Mouse (Mus musculus): Measurements from ENCODE around the gene Cc2d2b. TPM values are rescaled to one million over a fixed set of nuclear protein-coding genes. Genes with fewer than 3 reads are reported as not detected.

The Cc2d2b gene
- polyA plus RNA-seq, 1 experiment from 2014 or later: 0.08 TPM

DNA sequence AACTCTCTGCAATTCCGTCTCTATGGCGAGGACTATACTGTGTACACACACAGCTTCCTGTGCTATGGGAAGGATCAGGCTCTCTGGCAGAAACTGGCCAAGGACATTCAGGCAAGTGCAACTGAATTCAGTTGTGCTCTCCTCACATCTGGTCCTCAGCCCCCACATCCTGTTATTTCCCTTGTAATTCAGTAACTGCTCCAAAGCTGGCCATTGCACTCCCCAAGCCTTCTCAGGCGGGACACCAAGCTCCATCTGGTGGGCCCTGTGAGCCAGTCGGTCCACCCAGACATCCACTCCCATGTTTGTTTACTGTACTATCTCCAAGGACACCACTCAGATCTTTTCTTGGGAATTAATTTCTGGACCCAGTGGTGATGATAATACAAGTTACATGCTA is 22.4 kb upstream of the Cc2d2b start:
- H3K36me3 ChIP-seq: no peaks in the 10 kb centered on the region
- no peak overlapping the region for H3K4me2 ChIP-seq
- peaks cover 34% of the 10 kb centered on the region for H3K4me1 ChIP-seq (replicated peaks)
- no peak overlapping the region for H3K4me3 ChIP-seq (replicated peaks)
- no peak overlapping the region for H3K9ac ChIP-seq (replicated peaks)
- no peaks in the 10 kb centered on the region for H3K9me3 ChIP-seq
- H3K27me3 ChIP-seq: no peaks in the 10 kb centered on the region
- 62% methylated on average over 4 of the region's 4 CpGs for WGBS
- 0 out of 2 replicates have a peak overlapping the region, but pooled peaks have one; percentile 29 for H3K27ac ChIP-seq
- no peak for ATAC-seq (ENCODE audit: insufficient number of reproducible peaks, insufficient read depth, low FRiP score, low TSS enrichment, low read depth)

DNA sequence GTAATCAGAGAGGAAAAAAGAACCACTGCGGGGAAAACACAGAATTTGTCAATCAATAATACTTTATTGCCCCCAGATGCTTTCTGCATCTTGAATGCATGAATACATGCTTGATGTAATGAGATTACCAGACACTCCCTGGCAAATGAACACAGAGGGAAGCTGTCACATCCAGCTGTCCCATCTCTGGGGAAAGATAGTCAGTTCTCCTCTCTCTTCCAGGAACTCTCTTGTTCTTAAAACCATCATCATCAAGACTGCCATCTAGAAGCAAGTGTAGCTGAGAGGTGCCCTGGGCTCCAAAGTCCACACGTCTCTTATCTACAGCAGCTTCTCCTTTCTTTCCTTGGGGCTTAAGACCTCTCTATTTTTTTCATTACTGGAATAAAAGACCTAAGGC is 21.9 kb upstream of the Cc2d2b start:
- ATAC-seq (ENCODE audit: insufficient number of reproducible peaks, insufficient read depth, low FRiP score, low TSS enrichment, low read depth): no peak
- peaks cover 34% of the 10 kb centered on the region for H3K4me1 ChIP-seq (replicated peaks)
- H3K4me3 ChIP-seq (replicated peaks): no peak overlapping the region
- H3K27ac ChIP-seq: no peak overlapping the region
- H3K9me3 ChIP-seq: no peaks in the 10 kb centered on the region
- no peak overlapping the region for H3K4me2 ChIP-seq
- 61% methylated on average over 2 of the region's 2 CpGs for WGBS
- no peaks in the 10 kb centered on the region for H3K27me3 ChIP-seq
- H3K9ac ChIP-seq (replicated peaks): no peak overlapping the region
- H3K36me3 ChIP-seq: no peaks in the 10 kb centered on the region

DNA sequence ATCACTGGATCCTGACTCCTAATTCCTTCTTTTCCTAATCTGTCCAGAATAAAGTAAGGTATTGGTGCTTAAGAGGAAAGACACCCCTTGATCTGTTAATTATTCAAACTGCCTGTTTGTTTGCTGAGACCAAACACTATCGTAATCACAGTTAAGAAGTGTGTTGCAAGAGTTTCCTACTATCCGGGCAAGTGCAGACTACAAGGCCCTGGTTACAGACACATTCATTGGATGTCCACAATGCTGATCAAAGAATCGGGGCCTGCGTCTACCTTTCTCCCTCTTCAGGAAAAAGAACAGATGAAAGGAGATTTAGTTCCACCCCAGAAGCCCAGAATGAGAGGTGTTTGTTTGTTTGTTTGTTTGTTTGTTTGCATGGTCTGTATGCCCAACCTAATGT is 20.3 kb upstream of the Cc2d2b start:
- Histone ChIP-seq H3K9me3 (no peaks in the 10 kb centered on the region), H3K36me3 (no peaks in the 10 kb centered on the region), H3K27me3 (no peaks in the 10 kb centered on the region), H3K27ac (no peak overlapping the region), H3K4me2 (no peak overlapping the region), H3K9ac (replicated peaks) (no peak overlapping the region), H3K4me1 (replicated peaks) (peaks cover 28% of the 10 kb centered on the region), H3K4me3 (replicated peaks) (no peak overlapping the region)
- 73% methylated on average over 4 of the region's 4 CpGs for WGBS
- no peak for ATAC-seq (ENCODE audit: insufficient number of reproducible peaks, insufficient read depth, low FRiP score, low TSS enrichment, low read depth)

DNA sequence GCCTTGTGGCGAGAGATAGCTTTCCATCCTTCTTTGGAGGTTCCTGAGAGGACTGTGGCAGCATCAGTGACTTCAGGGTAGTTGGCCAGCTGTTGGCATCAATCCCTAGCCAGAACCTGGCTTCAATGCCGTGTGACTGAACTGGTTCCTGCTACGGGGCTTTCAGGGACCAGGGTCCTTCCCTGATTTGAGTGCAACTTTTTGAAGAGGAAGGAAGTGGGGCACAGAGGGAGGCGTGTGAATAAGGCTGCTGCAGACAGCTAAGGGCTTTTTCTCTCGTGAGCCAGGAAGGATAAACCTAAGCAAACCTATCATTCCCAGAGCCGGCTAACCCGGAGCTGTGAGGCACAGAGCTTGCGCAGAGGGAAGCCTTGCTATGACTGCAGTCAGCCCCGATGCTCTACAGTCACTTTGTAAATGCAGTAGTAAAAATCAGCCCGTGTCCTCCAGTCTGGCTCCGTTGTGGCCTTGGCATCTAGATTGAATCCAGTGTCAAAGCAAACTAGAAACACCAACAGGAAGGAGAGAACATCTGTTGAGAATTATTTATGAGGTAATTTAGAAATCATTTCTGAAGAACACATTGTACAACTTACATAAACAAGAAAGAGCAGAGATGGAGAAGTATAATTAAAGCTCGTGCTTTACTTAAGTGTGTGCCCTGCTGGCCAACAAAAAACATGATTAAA is 19.7 kb upstream of the Cc2d2b start:
- no peak for ATAC-seq (ENCODE audit: insufficient number of reproducible peaks, insufficient read depth, low FRiP score, low TSS enrichment, low read depth)
- Histone ChIP-seq H3K27ac (peak overlapping the region; percentile 56), H3K9ac (replicated peaks) (no peak overlapping the region), H3K9me3 (no peaks in the 10 kb centered on the region), H3K4me1 (replicated peaks) (peaks cover 28% of the 10 kb centered on the region), H3K36me3 (no peaks in the 10 kb centered on the region), H3K4me3 (replicated peaks) (no peak overlapping the region), H3K4me2 (no peak overlapping the region), H3K27me3 (no peaks in the 10 kb centered on the region)
- WGBS: 28% methylated on average over 12 of the region's 12 CpGs

DNA sequence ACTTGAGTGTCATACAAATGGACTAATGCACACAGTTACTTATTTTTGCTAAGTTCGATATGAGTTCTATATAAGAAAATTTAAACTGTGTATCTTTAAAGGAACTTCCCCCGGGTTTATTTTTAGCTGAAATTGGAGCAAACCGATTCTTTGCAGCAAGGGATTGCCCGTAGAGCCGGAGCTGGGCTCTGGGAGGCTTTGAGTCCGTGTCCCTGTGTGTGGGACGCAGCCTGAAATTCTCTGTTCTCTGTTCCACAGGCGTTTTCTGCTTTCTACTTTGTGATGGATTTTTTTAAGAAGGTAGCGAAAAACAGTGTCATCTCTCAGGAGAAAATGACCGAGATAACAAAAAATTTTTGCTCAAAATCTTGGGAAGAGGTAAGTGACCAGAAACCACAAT is 15.1 kb upstream of the Cc2d2b start:
- Histone ChIP-seq H3K27me3 (no peaks in the 10 kb centered on the region), H3K36me3 (no peaks in the 10 kb centered on the region), H3K4me2 (no peak overlapping the region), H3K9ac (replicated peaks) (no peak overlapping the region), H3K4me3 (replicated peaks) (no peak overlapping the region), H3K27ac (no peak overlapping the region), H3K4me1 (replicated peaks) (peaks cover 21% of the 10 kb centered on the region), H3K9me3 (no peaks in the 10 kb centered on the region)
- ATAC-seq (ENCODE audit: insufficient number of reproducible peaks, insufficient read depth, low FRiP score, low TSS enrichment, low read depth): no peak
- WGBS: 78% methylated on average over 10 of the region's 10 CpGs

DNA sequence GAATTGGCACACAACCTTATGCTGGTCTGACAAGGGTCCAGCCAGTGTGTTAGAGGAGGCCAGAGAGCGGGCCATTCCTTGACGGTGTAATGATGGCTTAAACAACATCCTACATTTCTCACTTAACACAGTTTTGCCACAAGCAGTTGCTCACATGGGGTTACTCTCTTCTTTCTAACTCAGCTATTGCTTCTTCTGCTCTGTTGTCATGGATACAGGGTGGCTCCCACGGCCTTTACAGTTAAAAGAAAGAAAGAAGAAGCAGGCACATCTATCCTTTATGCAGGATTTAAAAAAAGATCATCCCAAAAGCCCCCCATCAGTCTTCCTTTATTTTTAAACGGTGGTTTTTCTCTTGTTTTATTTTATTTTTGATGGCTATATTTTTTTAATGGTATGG is 14.7 kb upstream of the Cc2d2b start:
- Histone ChIP-seq H3K9ac (replicated peaks) (no peak overlapping the region), H3K27me3 (no peaks in the 10 kb centered on the region), H3K27ac (no peak overlapping the region), H3K36me3 (no peaks in the 10 kb centered on the region), H3K9me3 (no peaks in the 10 kb centered on the region), H3K4me1 (replicated peaks) (peaks cover 16% of the 10 kb centered on the region), H3K4me2 (no peak overlapping the region), H3K4me3 (replicated peaks) (no peak overlapping the region)
- 69% methylated on average over 4 of the region's 4 CpGs for WGBS
- ATAC-seq (ENCODE audit: insufficient number of reproducible peaks, insufficient read depth, low FRiP score, low TSS enrichment, low read depth): no peak

DNA sequence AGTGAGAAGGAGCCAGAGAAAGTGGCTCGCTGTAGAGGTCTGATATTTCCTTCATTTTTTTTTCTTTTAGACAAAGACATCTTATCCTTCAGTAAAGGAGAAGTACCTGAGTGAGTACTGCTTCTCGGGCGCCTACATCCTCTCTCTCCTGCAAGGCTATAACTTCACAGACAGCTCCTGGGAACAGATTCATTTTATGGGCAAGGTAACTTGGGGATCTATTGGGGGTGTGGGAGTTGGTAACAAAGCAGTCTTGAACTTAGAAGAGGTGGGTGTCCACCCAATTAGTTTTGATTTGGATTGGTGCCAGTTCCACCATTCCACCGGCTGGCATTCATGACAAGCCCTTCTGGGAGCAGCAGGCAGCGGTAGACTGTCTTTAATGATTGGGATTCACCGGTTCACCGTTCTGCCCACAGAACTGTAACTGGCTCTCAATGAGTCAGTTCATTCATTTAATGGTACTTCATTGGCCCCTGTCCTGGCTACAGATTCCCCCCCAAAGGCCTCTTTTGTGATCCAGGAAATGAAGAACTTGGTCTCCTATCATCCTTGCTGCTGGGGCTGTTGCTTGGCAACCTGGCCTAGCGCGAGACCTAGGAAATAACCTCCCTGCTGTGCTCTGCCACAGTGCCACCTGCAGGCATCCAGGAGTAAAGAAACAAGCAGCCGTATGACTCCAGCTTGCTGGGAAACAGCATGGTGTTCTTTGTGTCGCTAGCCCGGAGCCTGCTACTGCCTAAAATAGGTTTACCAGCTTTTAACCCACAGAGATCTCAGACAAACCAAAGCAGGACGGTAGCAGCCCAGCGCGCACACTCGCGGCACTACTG is 11.7 kb upstream of the Cc2d2b start:
- H3K4me3 ChIP-seq (replicated peaks): peak overlapping the region; percentile 24; the same call in 1 of the 2 replicates
- 28% methylated on average over 17 of the region's 17 CpGs for WGBS
- H3K4me2 ChIP-seq: peak overlapping the region; percentile 45
- H3K27me3 ChIP-seq: no peaks in the 10 kb centered on the region
- H3K36me3 ChIP-seq: no peaks in the 10 kb centered on the region
- H3K9ac ChIP-seq (replicated peaks): 0 out of 2 replicates have a peak overlapping the region, but pooled peaks have one; percentile 35
- peak; percentile 78 for ATAC-seq (ENCODE audit: insufficient number of reproducible peaks, insufficient read depth, low FRiP score, low TSS enrichment, low read depth)
- H3K9me3 ChIP-seq: no peaks in the 10 kb centered on the region
- peaks cover 4% of the 10 kb centered on the region for H3K4me1 ChIP-seq (replicated peaks)
- H3K27ac ChIP-seq: no peak overlapping the region

DNA sequence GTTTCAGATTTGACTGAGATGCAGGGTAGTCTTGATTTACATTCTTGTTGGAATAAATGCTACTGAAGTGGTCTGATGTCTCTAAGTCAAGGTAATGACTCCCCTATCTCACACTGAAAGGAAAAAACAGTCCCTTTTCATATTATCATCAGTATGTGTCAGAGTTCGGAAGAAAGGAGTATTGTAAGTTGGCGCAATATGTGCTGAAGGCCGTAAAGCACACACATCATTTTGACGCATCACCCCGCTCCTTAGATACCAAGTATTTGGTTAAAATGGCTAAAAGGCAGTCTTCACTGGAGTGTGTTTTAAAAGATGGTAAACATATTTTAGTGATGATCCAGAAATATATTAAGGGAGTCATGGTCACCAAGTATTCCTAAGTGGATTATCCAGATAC is 10.9 kb upstream of the Cc2d2b start:
- peak overlapping the region; percentile 45 for H3K4me2 ChIP-seq
- H3K9ac ChIP-seq (replicated peaks): 0 out of 2 replicates have a peak overlapping the region, but pooled peaks have one; percentile 35
- no peaks in the 10 kb centered on the region for H3K27me3 ChIP-seq
- H3K27ac ChIP-seq: no peak overlapping the region
- 88% methylated on average over 5 of the region's 5 CpGs for WGBS
- no peak overlapping the region for H3K4me3 ChIP-seq (replicated peaks)
- H3K4me1 ChIP-seq (replicated peaks): peaks cover 4% of the 10 kb centered on the region
- no peaks in the 10 kb centered on the region for H3K36me3 ChIP-seq
- no peaks in the 10 kb centered on the region for H3K9me3 ChIP-seq
- no peak for ATAC-seq (ENCODE audit: insufficient number of reproducible peaks, insufficient read depth, low FRiP score, low TSS enrichment, low read depth)

DNA sequence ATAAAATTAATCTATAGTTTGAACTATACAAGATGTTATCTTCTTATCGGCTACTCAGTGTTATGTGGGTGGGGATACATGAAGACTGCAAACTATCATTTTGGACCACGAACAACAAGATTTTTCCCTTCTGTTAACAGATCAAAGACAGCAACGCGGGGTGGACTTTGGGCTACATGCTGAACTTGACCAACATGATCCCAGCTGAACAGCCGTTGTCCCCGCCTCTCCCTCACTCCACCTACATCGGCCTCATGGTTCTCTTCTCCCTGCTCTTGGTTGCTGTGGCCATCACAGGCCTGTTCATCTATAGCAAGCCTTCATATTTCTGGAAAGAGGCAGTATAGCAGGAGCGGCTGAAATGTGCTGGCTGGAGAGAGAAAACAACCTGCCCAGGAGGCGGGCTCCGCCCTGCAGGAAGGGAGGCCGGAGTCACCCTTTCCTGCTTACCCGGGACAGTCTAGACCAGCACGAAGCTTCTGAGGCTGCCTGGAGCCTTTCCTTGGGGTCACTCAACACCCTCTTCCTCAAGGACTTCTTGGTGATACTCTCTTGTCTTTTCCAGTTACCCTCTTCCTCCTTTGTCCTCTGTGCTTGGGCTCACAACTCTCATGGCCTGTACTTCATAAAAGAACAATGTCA is 9.7 kb upstream of the Cc2d2b start:
- ATAC-seq (ENCODE audit: insufficient number of reproducible peaks, insufficient read depth, low FRiP score, low TSS enrichment, low read depth): no peak
- Histone ChIP-seq H3K4me2 (no peak overlapping the region), H3K27ac (no peak overlapping the region)

DNA sequence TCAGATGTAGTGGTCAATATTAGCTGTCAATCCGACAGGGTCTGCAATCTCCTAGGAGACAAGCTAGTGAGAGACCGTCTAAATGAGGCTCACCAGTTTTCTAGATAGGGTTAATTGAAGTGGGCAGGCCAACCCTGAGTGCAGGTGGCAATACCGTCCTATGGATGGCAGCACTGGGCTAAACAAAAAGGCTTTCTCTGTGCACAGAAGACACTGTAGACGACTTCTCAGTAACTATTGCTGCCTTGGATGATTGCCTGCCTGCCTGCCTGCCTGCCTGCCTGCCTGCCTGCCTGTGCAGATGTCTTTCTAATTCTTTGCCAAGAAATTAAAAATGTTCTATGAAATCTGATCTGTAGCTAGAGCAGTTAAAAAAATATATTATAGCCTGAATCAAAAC is 1.9 kb upstream of the Cc2d2b start:
- 62% methylated on average over 4 of the region's 4 CpGs for WGBS
- Histone ChIP-seq H3K36me3 (no peaks in the 10 kb centered on the region), H3K4me3 (replicated peaks) (no peak overlapping the region), H3K9me3 (no peaks in the 10 kb centered on the region), H3K4me2 (no peak overlapping the region), H3K4me1 (replicated peaks) (no peaks in the 10 kb centered on the region), H3K27ac (no peak overlapping the region), H3K9ac (replicated peaks) (no peak overlapping the region), H3K27me3 (no peaks in the 10 kb centered on the region)
- ATAC-seq (ENCODE audit: insufficient number of reproducible peaks, insufficient read depth, low FRiP score, low TSS enrichment, low read depth): no peak

More for the DNA sequence above, 9.7 kb upstream of the Cc2d2b start:
- Histone ChIP-seq H3K9ac (replicated peaks) (no peak overlapping the region), H3K9me3 (no peaks in the 10 kb centered on the region), H3K36me3 (no peaks in the 10 kb centered on the region), H3K4me1 (replicated peaks) (peaks cover 4% of the 10 kb centered on the region), H3K27me3 (no peaks in the 10 kb centered on the region), H3K4me3 (replicated peaks) (no peak overlapping the region)
- WGBS: 74% methylated on average over 13 of the region's 13 CpGs

DNA sequence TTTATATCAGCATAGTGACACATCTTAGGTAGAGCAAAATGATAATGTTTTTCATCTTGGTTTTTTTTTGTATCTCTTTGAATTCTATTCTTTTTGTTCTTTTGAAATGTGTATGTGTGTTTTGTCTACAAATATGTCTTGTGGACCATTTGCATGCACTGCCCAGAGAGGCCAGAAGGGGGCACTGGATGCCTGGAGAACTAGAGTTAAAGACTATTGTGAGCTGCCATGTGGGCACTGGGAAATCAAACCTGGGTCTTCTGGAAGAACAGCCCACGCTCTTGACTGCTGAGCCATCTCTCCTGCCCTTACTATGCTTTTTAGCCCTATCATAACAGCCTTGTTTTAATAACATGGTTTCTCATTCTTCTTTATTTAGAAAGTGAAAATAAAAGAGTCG is 5.8 kb downstream of the Cc2d2b start:
- no peak overlapping the region for H3K4me2 ChIP-seq
- no peak overlapping the region for H3K9ac ChIP-seq (replicated peaks)
- WGBS: 84% methylated on average over 2 of the region's 2 CpGs
- H3K36me3 ChIP-seq: no peaks in the 10 kb centered on the region
- H3K27ac ChIP-seq: no peak overlapping the region
- no peak for ATAC-seq (ENCODE audit: insufficient number of reproducible peaks, insufficient read depth, low FRiP score, low TSS enrichment, low read depth)
- no peaks in the 10 kb centered on the region for H3K4me1 ChIP-seq (replicated peaks)
- H3K27me3 ChIP-seq: no peaks in the 10 kb centered on the region
- no peak overlapping the region for H3K4me3 ChIP-seq (replicated peaks)
- no peaks in the 10 kb centered on the region for H3K9me3 ChIP-seq
